Mouse (Mus musculus): ENCODE results near the gene Foxn3.
A peak's percentile ranks its signal among the peaks of the same experiment; 100 is the strongest.

Foxn3 gene

GRCm38 (mm10) chr12:99417885-99418284 is 145.5 kb downstream of the Foxn3 start:
- no peak for DNase-seq (ENCODE audit: low spot score in 2 of 2)

GRCm38 (mm10) chr12:99415538-99415937 is 147.8 kb downstream of the Foxn3 start:
- DNase-seq (ENCODE audit: low spot score in 2 of 2) = no peak

- DNase-seq (ENCODE audit: low spot score in 2 of 2) = no peak
Measured at GRCm38 (mm10) chr12:99412496-99412895, 150.9 kb downstream of the Foxn3 start.

GRCm38 (mm10) chr12:99412034-99412433 is 151.3 kb downstream of the Foxn3 start:
- no peak for DNase-seq (ENCODE audit: low spot score in 2 of 2)

DNA sequence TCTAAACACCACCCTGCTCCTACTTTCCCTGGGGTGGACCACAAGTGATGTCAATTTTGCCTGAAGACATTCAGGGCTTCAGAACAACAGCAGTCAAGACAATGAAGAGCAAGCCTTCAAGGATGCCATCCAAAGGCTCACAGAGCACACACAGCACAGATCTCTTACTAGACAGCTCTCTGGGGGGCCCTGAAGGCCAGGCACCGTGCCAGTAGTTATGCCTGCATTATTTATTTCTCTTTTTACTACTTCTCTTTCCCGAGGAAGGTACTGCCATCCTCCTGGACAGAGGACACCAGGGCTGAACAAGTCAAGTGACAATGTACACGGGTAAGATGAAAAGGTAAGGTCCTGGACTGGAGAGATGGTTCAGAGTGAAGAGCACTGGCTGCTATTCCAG is 154.7 kb downstream of the Foxn3 start:
- no peak for DNase-seq (ENCODE audit: low spot score in 2 of 2)

- DNase-seq (ENCODE audit: low spot score in 2 of 2) = no peak
Measured at GRCm38 (mm10) chr12:99408089-99408488, 155.3 kb downstream of the Foxn3 start.

DNA sequence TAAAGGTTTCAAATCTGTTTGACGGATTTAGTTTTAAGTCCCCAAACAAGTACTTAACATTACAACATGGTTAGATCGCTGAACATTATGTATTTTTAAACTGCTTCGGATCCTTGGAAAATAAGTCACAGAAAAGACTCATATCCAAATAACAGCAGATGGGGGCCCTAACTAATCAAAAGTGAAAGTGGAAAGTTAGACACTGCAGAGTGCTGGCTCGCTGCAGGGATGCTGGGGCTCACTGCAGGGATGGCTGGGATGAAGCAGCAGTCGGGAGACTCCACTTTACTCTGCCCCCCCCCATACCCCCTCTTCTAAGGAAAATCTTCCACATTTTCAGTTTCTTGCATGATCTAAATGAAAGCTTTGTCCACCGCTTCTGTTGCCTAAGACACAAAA is 156.1 kb downstream of the Foxn3 start:
- DNase-seq (ENCODE audit: low spot score in 2 of 2) = no peak

GRCm38 (mm10) chr12:99406697-99407317 is 156.6 kb downstream of the Foxn3 start:
- DNase-seq (ENCODE audit: low spot score in 2 of 2) = no peak

DNA sequence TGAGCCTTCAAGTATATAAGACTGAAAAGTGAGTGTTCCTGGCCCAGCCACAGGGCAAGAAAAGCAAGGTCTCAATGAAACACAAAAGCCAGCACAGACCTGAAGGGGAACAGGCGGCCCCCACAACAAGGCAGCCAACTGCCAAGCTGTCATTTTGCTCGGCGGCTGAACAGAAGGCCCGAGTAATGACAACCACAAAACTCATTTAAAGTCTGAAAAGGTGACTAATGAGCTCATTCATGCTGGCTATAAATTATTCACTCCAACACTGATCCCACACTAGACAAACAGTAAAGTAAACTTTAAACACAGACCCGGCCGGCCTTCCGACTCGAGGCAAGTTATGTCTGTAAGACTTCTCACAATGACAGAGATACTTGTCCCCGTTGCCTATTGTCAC is 157.1 kb downstream of the Foxn3 start:
- DNase-seq (ENCODE audit: low spot score in 2 of 2) = no peak

GRCm38 (mm10) chr12:99405401-99405800 is 158.0 kb downstream of the Foxn3 start:
- no peak for DNase-seq (ENCODE audit: low spot score in 2 of 2)

DNA sequence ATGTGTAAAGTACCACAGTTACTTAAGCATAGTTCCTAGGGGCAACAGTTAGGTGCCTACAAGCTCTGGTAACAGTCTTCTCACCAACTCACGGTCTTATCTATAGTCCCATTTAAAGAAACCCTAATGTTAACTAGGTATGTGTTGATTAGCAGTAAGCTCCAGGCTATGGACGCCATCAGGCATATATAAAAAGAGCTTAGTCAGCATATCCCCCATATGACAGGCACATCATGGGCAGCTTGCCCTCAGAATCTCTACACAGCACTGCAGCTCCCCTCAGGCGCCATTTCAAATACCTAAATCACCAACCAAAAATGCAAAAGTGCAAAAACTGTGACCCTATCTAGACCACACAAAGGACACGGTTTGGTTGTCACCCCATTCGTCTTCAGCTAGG is 160.4 kb downstream of the Foxn3 start:
- DNase-seq (ENCODE audit: low spot score in 2 of 2) = no peak

GRCm38 (mm10) chr12:99400907-99401306 is 162.5 kb downstream of the Foxn3 start:
- DNase-seq (ENCODE audit: low spot score in 2 of 2) = no peak

DNA sequence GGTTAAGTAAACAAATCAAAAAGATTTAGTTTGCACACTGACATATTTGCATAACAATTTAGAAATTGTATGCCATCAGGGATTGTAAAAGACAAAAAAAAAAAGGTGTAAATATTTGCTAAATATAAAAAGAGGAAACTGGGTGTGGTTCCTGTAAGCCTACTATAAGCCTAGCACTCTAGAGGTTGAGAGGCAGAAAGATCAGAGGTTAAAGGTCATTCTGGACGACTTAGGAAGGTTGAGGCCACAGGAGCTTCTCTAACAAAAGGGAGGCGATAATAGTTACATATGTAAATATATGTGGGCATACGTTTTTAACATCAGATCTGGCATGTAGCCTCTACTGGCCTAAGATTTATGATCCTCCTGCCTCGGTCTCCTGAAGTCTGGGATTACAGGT is 163.8 kb downstream of the Foxn3 start:
- no peak for DNase-seq (ENCODE audit: low spot score in 2 of 2)

DNA sequence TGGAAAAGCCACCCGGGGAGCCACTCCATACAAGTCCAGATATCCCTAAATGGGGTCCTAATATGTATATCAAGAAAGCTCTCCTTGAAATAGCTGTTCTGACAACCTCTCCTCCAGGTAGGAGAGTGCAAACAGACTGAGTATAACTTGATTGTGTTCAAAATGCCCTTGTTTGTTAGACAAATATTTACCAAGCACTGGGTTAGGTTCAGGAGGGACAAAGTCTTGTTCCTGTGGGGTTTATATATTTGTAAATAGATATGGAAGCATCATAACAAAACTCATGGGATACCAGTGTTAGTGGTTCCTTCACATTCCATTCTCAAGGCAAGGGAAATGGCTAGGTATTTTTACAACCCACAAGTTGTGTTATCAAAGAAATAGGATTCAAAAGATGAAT is 166.9 kb downstream of the Foxn3 start:
- DNase-seq (ENCODE audit: low spot score in 2 of 2) = no peak

- no peak for DNase-seq (ENCODE audit: low spot score in 2 of 2)
Measured at GRCm38 (mm10) chr12:99395082-99395481, 168.3 kb downstream of the Foxn3 start.

DNA sequence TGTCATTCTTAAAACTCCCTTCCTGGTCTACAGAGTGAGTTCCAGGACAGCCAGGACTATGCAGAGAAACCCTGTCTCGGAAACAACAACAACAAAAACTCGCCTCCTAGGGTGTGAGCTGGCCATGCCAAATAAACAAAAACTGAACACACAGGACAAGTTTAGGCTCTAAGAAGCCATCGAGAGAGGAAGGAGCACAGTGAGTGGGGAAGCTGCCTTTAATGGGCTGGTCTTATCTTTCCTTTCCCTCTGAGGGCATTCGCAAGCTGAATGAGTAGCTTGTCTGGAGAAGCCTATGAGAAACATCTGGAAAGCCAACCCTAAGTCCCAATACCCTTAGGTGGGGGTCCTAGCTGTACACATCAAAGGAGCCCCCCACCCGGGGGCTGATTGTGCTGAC is 168.7 kb downstream of the Foxn3 start:
- DNase-seq (ENCODE audit: low spot score in 2 of 2) = no peak

DNA sequence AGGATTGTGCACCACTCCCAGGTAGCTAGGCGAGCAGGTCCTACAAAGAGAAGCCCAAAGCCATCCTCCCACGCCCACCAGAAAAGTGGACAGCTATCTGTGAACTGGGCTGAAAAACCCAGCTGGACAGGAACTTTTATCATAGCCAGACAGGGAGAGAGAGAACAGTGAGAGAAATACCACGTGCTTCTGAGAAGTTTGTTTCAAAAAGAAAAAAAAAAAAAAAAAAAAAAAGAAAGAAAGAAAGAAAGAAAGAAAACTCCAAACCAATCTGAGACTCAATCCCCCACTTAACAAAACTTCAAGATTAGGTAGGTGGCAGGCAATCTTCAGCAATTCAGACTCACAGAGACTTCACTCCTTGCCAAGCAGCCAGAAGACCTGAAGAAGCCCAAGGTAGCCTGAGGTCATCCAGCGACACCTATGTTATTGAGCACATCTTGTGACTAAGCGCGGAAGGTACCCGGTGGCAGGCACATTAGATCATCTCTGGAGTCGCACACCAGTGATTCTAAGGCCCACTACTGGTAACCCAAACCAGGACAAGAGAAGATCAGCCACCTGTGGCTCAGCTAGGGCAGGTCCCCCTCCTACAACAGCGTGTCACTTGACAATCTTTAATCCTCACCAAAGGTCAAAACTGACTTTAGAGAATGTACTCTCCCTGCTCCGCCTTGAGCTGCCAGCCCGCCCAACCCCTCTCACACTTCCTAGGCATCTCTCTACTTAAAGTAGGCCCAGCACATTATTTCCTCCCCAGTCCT is 169.3 kb downstream of the Foxn3 start:
- no peak for DNase-seq (ENCODE audit: low spot score in 2 of 2)

DNA sequence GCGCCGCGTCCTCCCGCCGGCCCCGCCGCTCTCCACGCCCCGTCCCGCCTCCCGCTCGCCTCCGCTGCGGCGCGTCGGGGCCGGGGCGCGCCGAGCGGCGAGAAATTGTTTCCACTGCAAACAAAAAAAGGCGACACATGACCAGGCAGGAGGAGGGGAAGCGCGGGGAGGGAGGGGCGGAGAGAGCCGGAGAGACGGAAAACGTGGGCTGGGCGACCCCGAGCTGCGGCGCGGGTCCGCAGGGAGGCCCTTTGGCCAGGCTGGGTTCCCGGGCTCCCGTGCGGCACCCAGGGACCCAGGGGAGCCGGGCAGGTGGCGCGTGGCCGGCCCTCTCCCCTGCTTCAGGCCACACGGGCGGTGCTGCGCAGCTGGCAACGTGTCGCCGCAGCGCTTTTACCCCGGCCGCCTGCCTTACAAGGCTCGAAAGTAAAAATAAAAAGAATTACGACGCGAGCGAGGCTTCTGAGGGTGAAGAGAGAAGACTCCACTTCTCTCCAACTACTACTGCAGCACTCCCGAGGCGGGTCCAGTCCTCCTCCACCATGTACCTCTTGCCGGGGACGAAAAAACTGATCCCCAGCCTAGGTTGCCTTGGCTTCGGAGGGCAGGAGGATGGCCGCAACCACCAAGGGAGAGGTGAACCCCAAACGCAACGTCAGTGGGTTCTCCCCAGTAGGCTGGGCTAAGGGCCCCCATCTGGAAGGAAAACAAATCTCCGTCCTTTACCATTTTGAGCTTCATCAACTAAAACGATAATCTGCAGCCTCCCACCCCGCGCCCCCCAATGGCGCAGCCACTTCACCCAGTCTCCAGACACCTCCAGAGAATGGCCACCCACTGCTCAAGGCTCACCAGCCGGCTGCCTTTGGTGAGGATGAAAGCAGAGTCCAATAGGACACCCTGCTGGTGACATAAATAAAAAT is 170.2 kb downstream of the Foxn3 start:
- DNase-seq (ENCODE audit: low spot score in 2 of 2) = peak; percentile 56 to 72

GRCm38 (mm10) chr12:99391942-99392880 is 171.2 kb downstream of the Foxn3 start:
- peak; percentile 98 to 100 for DNase-seq (ENCODE audit: low spot score in 2 of 2)

- no peak for DNase-seq (ENCODE audit: low spot score in 2 of 2)
Measured at GRCm38 (mm10) chr12:99390429-99390828, 173.0 kb downstream of the Foxn3 start.

- no peak for DNase-seq (ENCODE audit: low spot score in 2 of 2)
Measured at GRCm38 (mm10) chr12:99389244-99389643, 174.1 kb downstream of the Foxn3 start.
